8 mouse cellular contexts compared by ENCODE assay signal in the genomic region with DNA sequence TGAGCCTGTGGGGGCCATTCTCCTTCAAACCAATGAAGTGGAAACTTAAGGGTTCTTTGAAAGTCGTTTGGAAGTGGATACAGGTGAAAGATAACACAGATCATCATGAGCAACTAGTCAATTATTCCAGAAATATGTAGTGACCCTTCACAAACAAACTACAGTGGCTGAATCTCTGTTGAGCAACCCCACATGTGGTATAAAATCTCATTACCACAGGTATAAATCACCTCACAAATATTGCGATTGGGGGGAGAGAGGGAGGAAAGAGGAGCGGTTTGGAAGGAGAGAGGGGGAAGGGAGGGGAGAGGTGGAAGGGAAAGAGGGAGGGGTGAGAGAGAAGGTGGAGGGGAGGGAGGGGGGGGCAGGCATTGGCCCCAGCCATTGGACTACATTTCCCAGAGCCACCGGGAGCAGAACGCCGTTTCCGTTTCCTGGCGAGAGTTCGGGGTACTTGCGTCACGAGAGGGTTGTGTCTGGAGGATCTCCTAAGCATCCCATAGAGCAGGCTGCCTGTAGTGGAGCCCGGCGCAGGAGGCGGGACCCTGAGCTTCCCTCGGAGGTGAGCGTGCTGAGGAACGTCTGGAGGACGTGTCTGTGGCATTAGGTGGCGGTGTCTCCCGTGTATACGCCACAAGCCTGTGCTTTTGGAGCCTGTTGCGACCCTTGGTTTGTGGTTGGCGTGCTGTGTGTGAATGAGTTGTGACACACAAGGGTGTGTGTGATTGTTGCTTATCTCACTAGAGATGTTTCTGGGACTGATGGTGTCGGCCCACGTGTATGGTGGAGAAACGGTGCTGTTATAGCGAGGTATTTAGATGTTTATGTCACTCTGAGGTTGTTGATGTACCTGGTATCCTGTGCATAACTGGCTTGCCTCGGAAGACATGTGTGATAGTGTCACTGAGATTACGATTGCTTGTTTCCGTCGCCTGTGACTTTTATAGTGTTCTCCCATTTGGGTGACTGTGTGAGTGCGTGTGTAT. TPM values are rescaled to one million over a fixed set of nuclear protein-coding genes. Genes with fewer than 3 reads are reported as not detected.
DNase-seq lines count a peak whose midpoint lies in the region; ATAC-seq lines count a peak whose summit lies in the region.

Zfp420 (plus strand) TSS at position 448 of the 986 bp plus-strand sequence.

- peaks cover 5% of the 10 kb centered on the region for H3K36me3 ChIP-seq in embryonic facial prominence, embryonic 14.5 days (ENCODE audit: control insufficient read depth, insufficient read depth, low read length)
- no peaks in the 10 kb centered on the region for H3K36me3 ChIP-seq in kidney, embryonic 14.5 days (ENCODE audit: control insufficient read depth, insufficient read depth, low read length)
- H3K36me3 ChIP-seq in limb, embryonic 15.5 days, result peaks cover 6% of the 10 kb centered on the region; the same call in 1 of the 2 replicates

- ATAC-seq in embryonic facial prominence, embryonic 14.5 days (ENCODE audit: low read depth), result peak; percentile 99
- peak; percentile 97 for ATAC-seq in kidney, embryonic 14.5 days (ENCODE audit: low FRiP score, low TSS enrichment)
- peak; percentile 94 for ATAC-seq in limb, embryonic 15.5 days (ENCODE audit: insufficient number of reproducible peaks, low FRiP score, low TSS enrichment, low read depth)

- H3K4me1 ChIP-seq in embryonic facial prominence, embryonic 14.5 days (ENCODE audit: control insufficient read depth, insufficient read depth, low read length), result 0 out of 2 replicates have a peak, but pooled peaks cover 5% of the 10 kb centered on the region
- no peaks in the 10 kb centered on the region; the same call in 1 of the 2 replicates for H3K4me1 ChIP-seq in kidney, embryonic 14.5 days (ENCODE audit: control insufficient read depth, insufficient read depth, low read length)
- peaks cover 7% of the 10 kb centered on the region; the same call in 1 of the 2 replicates for H3K4me1 ChIP-seq in limb, embryonic 15.5 days

- H3K9me3 ChIP-seq in embryonic facial prominence, embryonic 14.5 days (ENCODE audit: control insufficient read depth, low read length), result no peaks in the 10 kb centered on the region
- no peaks in the 10 kb centered on the region for H3K9me3 ChIP-seq in kidney, embryonic 14.5 days (ENCODE audit: control insufficient read depth, low read length)
- no peaks in the 10 kb centered on the region for H3K9me3 ChIP-seq in limb, embryonic 15.5 days

- H3K27ac ChIP-seq in embryonic facial prominence, embryonic 14.5 days (replicated peaks; ENCODE audit: low read depth, low read length), result peak within 1 kb of the TSS; percentile 40; the same call in 1 of the 2 replicates
- H3K27ac ChIP-seq in kidney, embryonic 14.5 days (ENCODE audit: low read depth, low read length), result no peak within 1 kb of the TSS
- no peak within 1 kb of the TSS for H3K27ac ChIP-seq in limb, embryonic 15.5 days

- H3K4me2 ChIP-seq in embryonic facial prominence, embryonic 14.5 days (ENCODE audit: low read depth, low read length), result peak within 1 kb of the TSS; percentile 75
- peak within 1 kb of the TSS; percentile 78 for H3K4me2 ChIP-seq in kidney, embryonic 14.5 days (replicated peaks; ENCODE audit: low read depth, low read length)
- peak within 1 kb of the TSS; percentile 71 for H3K4me2 ChIP-seq in limb, embryonic 15.5 days

- H3K4me3 ChIP-seq in embryonic facial prominence, embryonic 14.5 days (ENCODE audit: low read depth, low read length), result peak within 1 kb of the TSS; percentile 61
- peak within 1 kb of the TSS; percentile 65 for H3K4me3 ChIP-seq in kidney, embryonic 14.5 days (ENCODE audit: low read length)
- peak within 1 kb of the TSS; percentile 66 for H3K4me3 ChIP-seq in limb, embryonic 15.5 days

- peak; percentile 94 for DNase-seq in 3T3-L1 (ENCODE audit: low read depth, low spot score)
- DNase-seq in adrenal gland, postnatal 36 days, result peak; percentile 92 to 93
- DNase-seq in embryonic facial prominence, embryonic 14.5 days (ENCODE audit: low spot score), result peak; percentile 97
- DNase-seq in heart, adult 9 months (ENCODE audit: low spot score in 2 of 2), result peak; percentile 87 to 90
- DNase-seq in monocyte, adult 2 months (ENCODE audit: low read depth in 1 of 2, low spot score in 2 of 2), result peak; percentile 39 to 50
- peak; percentile 83 to 87 for DNase-seq in spleen, postnatal 36 days (ENCODE audit: low spot score in 2 of 2)

- WGBS in embryonic facial prominence, embryonic 14.5 days, result 5% methylated on average over 32 of the region's 32 CpGs
- WGBS in kidney, embryonic 14.5 days, result 6% methylated on average over 32 of the region's 32 CpGs
- WGBS in limb, embryonic 15.5 days, result 4% methylated on average over 32 of the region's 32 CpGs

- no peaks in the 10 kb centered on the region for H3K27me3 ChIP-seq in embryonic facial prominence, embryonic 14.5 days (replicated peaks; ENCODE audit: control insufficient read depth, insufficient read depth, low read length)
- H3K27me3 ChIP-seq in kidney, embryonic 14.5 days (ENCODE audit: control insufficient read depth, insufficient read depth, low read length), result no peaks in the 10 kb centered on the region
- no peaks in the 10 kb centered on the region for H3K27me3 ChIP-seq in limb, embryonic 15.5 days

- peak within 1 kb of the TSS; percentile 73 for H3K9ac ChIP-seq in embryonic facial prominence, embryonic 14.5 days (ENCODE audit: low read depth, low read length)
- peak within 1 kb of the TSS; percentile 65 for H3K9ac ChIP-seq in kidney, embryonic 14.5 days (ENCODE audit: low read depth, low read length)
- H3K9ac ChIP-seq in limb, embryonic 15.5 days, result peak within 1 kb of the TSS; percentile 55

RNA-seq across cellular contexts. Expression of gene Zfp420, which starts in this region (rescaled TPM):
- total RNA-seq in adrenal gland, postnatal 36 days (2021), result 1 to 10 TPM; 5.0 to 6.3 TPM
- 6.4 and 7.1 TPM in 2 replicates for polyA plus RNA-seq in embryonic facial prominence, embryonic 14.5 days (2014; fragmentation: Nextera tagmentation; extraction: Ambion mirVana)
- 7.2 and 9.1 TPM in 2 replicates for polyA plus RNA-seq in kidney, embryonic 14.5 days (2014; fragmentation: Nextera tagmentation; extraction: Ambion mirVana)
- 6.7 and 7.6 TPM in 2 replicates for polyA plus RNA-seq in limb, embryonic 15.5 days (2015; fragmentation: Nextera tagmentation; extraction: Ambion mirVana)

Comparison
In these comparisons a context has a peak if more than half of its experiments do, and no peak if none do; other contexts are left out.
1. DNase-seq: peak in every context shown above with its lines; median percentile 97 in embryonic facial prominence, embryonic 14.5 days; 94 in 3T3-L1; 92 in adrenal gland, postnatal 36 days; 88 in heart, adult 9 months; 85 in spleen, postnatal 36 days; 44 in monocyte, adult 2 months.